Mouse (Mus musculus) embryonic facial prominence, embryonic 10.5 days (tissue): ENCODE measurements around the gene Uvrag. TPM values are rescaled to one million over a fixed set of nuclear protein-coding genes. Genes with fewer than 3 reads are reported as not detected.
A peak's percentile ranks its signal among the peaks of the same experiment; 100 is the strongest.

Source experiments
- DNase-seq: peaks from one replicate; pipeline ENCODE4 v3.0.0-alpha.2; 2017; ENCODE audit warnings: low spot score
- H3K27ac ChIP-seq: fragments of 300-500 bp; sonication (generic); replicated peaks from 2 replicates; pipeline ENCODE4 v1.5.1; 2016; ENCODE audit warnings: mild to moderate bottlenecking
- H3K27me3 ChIP-seq: fragments of 300-500 bp; sonication (generic); replicated peaks from 2 replicates; pipeline ENCODE4 v1.6.1; 2016; ENCODE audit warnings: low read depth, mild to moderate bottlenecking; ENCODE audit not compliant: poor library complexity, severe bottlenecking
- H3K36me3 ChIP-seq: fragments of 300-500 bp; sonication (generic); replicated peaks from 2 replicates; pipeline ENCODE4 v1.6.1; 2016; ENCODE audit warnings: mild to moderate bottlenecking, moderate library complexity
- H3K4me1 ChIP-seq: fragments of 300-500 bp; sonication (generic); 2 replicates; pipeline ENCODE4 v1.6.1; 2016
- H3K4me3 ChIP-seq: fragments of 300-500 bp; sonication (generic); 2 replicates; pipeline ENCODE4 v1.5.1; 2016; ENCODE audit warnings: mild to moderate bottlenecking, moderate library complexity
- H3K9me3 ChIP-seq: fragments of 300-500 bp; sonication (generic); 2 replicates; pipeline ENCODE4 v1.6.1; 2016; ENCODE audit warnings: mild to moderate bottlenecking
- WGBS: fragments of 180-500 bp; shearing (Covaris S2); methylation state at CpG from one replicate; pipeline ENCODE4 v1.1.7; 2016; 5-methylcytosine and 5-hydroxymethylcytosine counted together
- polyA plus RNA-seq: library from polyadenylated mRNA; unstranded; fragments of >200 nt; fragmentation: Nextera tagmentation; extraction: Ambion mirVana; gene quantifications from 2 replicates; pipeline ENCODE4 v1.2.1, GENCODE M21; 2016

The Uvrag gene
- polyA plus RNA-seq, 1 experiment from 2014 or later = 11.0 TPM

GRCm38 (mm10) chr7:98850388-98850787 lies 290.6 kb downstream of the Uvrag start:
- 0 out of 2 replicates have a peak overlapping the region, but pooled peaks have one; percentile 44 for H3K27ac ChIP-seq
- WGBS = 86% methylated on average over 5 of the region's 5 CpGs
- no peak overlapping the region for H3K4me3 ChIP-seq
- DNase-seq = no peak
- peaks cover 61% of the 10 kb centered on the region for H3K27me3 ChIP-seq
- peaks cover 5% of the 10 kb centered on the region; the same call in 1 of the 2 replicates for H3K36me3 ChIP-seq
- H3K4me1 ChIP-seq = peaks cover 47% of the 10 kb centered on the region
- H3K9me3 ChIP-seq = no peaks in the 10 kb centered on the region

GRCm38 (mm10) chr7:98848899-98849640 lies 291.9 kb downstream of the Uvrag start:
- DNase-seq = no peak
- Histone ChIP-seq H3K4me3 (no peak overlapping the region), H3K36me3 (peaks cover 5% of the 10 kb centered on the region; the same call in 1 of the 2 replicates), H3K9me3 (no peaks in the 10 kb centered on the region), H3K27me3 (peaks cover 73% of the 10 kb centered on the region), H3K27ac (no peak overlapping the region), H3K4me1 (peaks cover 47% of the 10 kb centered on the region)
- 78% methylated on average over 8 of the region's 8 CpGs for WGBS

GRCm38 (mm10) chr7:98843649-98844048 lies 297.3 kb downstream of the Uvrag start:
- H3K4me3 ChIP-seq = peak overlapping the region; percentile 19; the same call in 1 of the 2 replicates
- 12% methylated on average over 7 of the region's 7 CpGs for WGBS
- peaks cover 78% of the 10 kb centered on the region for H3K4me1 ChIP-seq
- H3K36me3 ChIP-seq = no peaks in the 10 kb centered on the region
- peak overlapping the region; percentile 66 for H3K27ac ChIP-seq
- DNase-seq = peak; percentile 83
- peaks cover 96% of the 10 kb centered on the region for H3K27me3 ChIP-seq
- H3K9me3 ChIP-seq = no peaks in the 10 kb centered on the region

GRCm38 (mm10) chr7:98842997-98843396 lies 297.9 kb downstream of the Uvrag start:
- H3K27ac ChIP-seq = peak overlapping the region; percentile 66
- H3K9me3 ChIP-seq = no peaks in the 10 kb centered on the region
- 70% methylated on average over 3 of the region's 3 CpGs for WGBS
- DNase-seq = no peak
- H3K36me3 ChIP-seq = no peaks in the 10 kb centered on the region
- no peak overlapping the region for H3K4me3 ChIP-seq
- H3K27me3 ChIP-seq = peaks cover 98% of the 10 kb centered on the region
- H3K4me1 ChIP-seq = peaks cover 81% of the 10 kb centered on the region

DNA sequence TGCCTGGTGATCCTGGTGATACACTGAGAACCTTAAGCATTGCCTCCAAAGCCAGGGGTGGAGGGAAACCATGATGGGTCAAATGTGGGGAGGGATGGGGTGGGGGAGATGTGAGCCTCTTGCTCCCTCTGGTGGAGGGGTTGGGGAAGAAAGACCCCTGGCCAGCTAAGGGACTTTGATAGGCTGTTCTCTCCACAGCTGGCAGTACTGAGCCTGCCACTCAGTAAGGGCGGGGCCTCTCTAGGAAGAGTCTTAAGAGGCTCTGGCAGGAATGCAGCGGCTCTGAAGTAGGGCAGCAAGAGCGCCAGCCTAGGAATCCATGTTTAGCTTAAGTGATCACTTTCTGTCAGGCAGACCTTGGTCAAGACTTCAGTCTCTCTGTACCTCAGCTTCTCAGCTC lies 299.1 kb downstream of the Uvrag start:
- H3K9me3 ChIP-seq = no peaks in the 10 kb centered on the region
- H3K4me1 ChIP-seq = peaks cover 92% of the 10 kb centered on the region
- 39% methylated on average over 3 of the region's 3 CpGs for WGBS
- H3K4me3 ChIP-seq = no peak overlapping the region
- peak overlapping the region; percentile 40; the same call in 1 of the 2 replicates for H3K27ac ChIP-seq
- H3K27me3 ChIP-seq = peaks cover 98% of the 10 kb centered on the region
- DNase-seq = peak; percentile 51
- no peaks in the 10 kb centered on the region for H3K36me3 ChIP-seq

- no peak overlapping the region for H3K4me3 ChIP-seq
- 25% methylated on average over 3 of the region's 3 CpGs for WGBS
- H3K27ac ChIP-seq = no peak overlapping the region
- no peaks in the 10 kb centered on the region for H3K9me3 ChIP-seq
- H3K4me1 ChIP-seq = peaks cover 95% of the 10 kb centered on the region
- peaks cover 99% of the 10 kb centered on the region for H3K27me3 ChIP-seq
- DNase-seq = no peak
- no peaks in the 10 kb centered on the region for H3K36me3 ChIP-seq
Observed at GRCm38 (mm10) chr7:98840771-98841170, 300.2 kb downstream of the Uvrag start.

DNA sequence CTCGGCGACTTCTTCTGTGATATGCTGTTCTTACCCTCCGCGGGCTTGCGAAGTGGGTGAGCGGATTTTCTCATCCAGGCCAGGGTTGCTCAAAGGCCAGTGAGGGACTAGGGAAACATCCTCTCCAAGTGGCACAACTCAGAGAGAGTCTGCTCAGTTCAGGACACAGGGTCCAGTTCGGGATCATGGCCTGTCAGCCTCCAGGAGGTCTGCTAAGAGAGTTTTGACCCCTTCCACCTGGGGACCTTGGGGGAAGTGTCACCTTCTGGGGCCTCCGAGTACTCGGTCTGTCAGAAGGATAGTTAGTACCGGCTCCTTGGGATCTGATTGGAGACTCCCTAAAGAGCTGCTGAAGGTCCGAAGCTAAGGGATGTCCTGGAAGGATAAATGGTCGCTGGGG lies 301.6 kb downstream of the Uvrag start:
- H3K27me3 ChIP-seq = peaks cover 100% of the 10 kb centered on the region
- H3K4me3 ChIP-seq = peak overlapping the region; percentile 64
- under 1% methylated on average over 12 of the region's 12 CpGs for WGBS
- no peak for DNase-seq
- H3K9me3 ChIP-seq = no peaks in the 10 kb centered on the region
- peaks cover 99% of the 10 kb centered on the region for H3K4me1 ChIP-seq
- no peaks in the 10 kb centered on the region for H3K36me3 ChIP-seq
- H3K27ac ChIP-seq = peak overlapping the region; percentile 57

DNA sequence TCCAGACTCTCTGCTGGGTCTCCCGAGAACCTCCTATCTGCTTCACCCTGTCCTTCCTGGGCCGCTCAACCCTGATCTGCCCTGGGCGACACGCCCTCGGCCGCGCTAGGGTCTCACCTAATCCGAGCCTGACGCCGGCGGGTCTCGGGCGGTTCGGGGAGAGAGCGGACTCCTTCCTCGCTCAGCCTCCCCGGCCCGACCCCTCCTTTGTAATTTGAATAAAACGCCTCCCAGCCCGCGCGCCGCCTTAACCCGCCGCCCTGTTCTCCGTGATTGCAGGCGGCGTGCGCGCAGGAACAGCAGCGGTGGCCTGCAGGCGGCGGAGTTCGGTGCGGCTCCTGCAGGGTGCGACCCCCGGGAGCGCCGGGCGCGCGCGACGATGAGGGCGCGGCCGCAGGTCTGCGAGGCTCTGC lies 302.2 kb downstream of the Uvrag start:
- Histone ChIP-seq H3K4me1 (peaks cover 93% of the 10 kb centered on the region), H3K4me3 (peak overlapping the region; percentile 64), H3K27me3 (peaks cover 100% of the 10 kb centered on the region), H3K9me3 (no peaks in the 10 kb centered on the region), H3K36me3 (no peaks in the 10 kb centered on the region), H3K27ac (peak overlapping the region; percentile 57)
- WGBS = under 1% methylated on average over 48 of the region's 48 CpGs
- peak; percentile 87 for DNase-seq

GRCm38 (mm10) chr7:98837901-98838300 lies 303.0 kb downstream of the Uvrag start:
- H3K4me3 ChIP-seq = peak overlapping the region; percentile 64
- H3K36me3 ChIP-seq = no peaks in the 10 kb centered on the region
- H3K27ac ChIP-seq = 0 out of 2 replicates have a peak overlapping the region, but pooled peaks have one; percentile 4
- WGBS = under 1% methylated on average over 17 of the region's 17 CpGs
- peaks cover 100% of the 10 kb centered on the region for H3K27me3 ChIP-seq
- no peaks in the 10 kb centered on the region for H3K9me3 ChIP-seq
- DNase-seq = peak; percentile 91
- H3K4me1 ChIP-seq = peaks cover 85% of the 10 kb centered on the region

DNA sequence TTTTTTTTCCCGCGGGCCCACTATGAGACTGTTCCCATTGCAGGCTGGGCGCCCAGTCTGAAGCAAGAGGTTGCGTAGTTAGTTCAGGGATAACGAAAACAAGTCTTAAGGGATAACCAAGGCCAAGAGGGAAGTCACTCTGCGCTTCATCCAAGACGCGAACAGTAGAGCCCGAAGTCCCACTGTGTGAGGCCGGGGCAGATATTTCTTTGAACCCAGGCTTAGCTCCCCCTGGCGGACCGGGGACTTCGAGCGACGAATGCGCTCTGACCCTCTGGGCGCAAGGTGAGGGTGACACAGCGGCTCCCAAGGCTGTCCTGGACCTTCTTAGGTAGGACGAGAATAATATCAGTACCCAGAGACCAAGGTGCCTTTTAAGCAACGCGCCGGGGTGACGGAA lies 304.3 kb downstream of the Uvrag start:
- peak; percentile 76 for DNase-seq
- no peaks in the 10 kb centered on the region for H3K9me3 ChIP-seq
- no peak overlapping the region for H3K27ac ChIP-seq
- WGBS = 1% methylated on average over 23 of the region's 23 CpGs
- H3K4me3 ChIP-seq = peak overlapping the region; percentile 63
- H3K27me3 ChIP-seq = peaks cover 100% of the 10 kb centered on the region
- no peaks in the 10 kb centered on the region for H3K36me3 ChIP-seq
- H3K4me1 ChIP-seq = peaks cover 79% of the 10 kb centered on the region

GRCm38 (mm10) chr7:98835519-98836441 lies 305.2 kb downstream of the Uvrag start:
- Histone ChIP-seq H3K36me3 (no peaks in the 10 kb centered on the region), H3K27ac (peak overlapping the region; percentile 36; the same call in 1 of the 2 replicates), H3K4me1 (peaks cover 70% of the 10 kb centered on the region), H3K27me3 (peaks cover 100% of the 10 kb centered on the region), H3K4me3 (peak overlapping the region; percentile 63), H3K9me3 (no peaks in the 10 kb centered on the region)
- DNase-seq = peak; percentile 66
- WGBS = under 1% methylated on average over 46 of the region's 46 CpGs
